Mouse (Mus musculus) adrenal gland, postnatal 14 days (tissue): ENCODE measurements around the gene Ccdc47. TPM values are rescaled to one million over a fixed set of nuclear protein-coding genes. Genes with fewer than 3 reads are reported as not detected.
A peak's percentile ranks its signal among the peaks of the same experiment; 100 is the strongest.
"Not testable (repeated sequence)": the region's sequence is repeated elsewhere in the genome, so short reads cannot be mapped to it uniquely, and the experiment has no call there.

Source experiments
- DNase-seq: peaks from one replicate; pipeline ENCODE4 v3.0.0; 2021; ENCODE audit warnings: mixed read lengths
- long read RNA-seq, 2 experiments: library from polyadenylated mRNA; stranded (forward); transcript quantifications; one replicate each; pipeline ENCODE4 v2.0.0; 2021
- total RNA-seq: library from RNA; stranded (reverse); gene quantifications from 2 replicates; pipeline ENCODE4 v1.2.3, GENCODE M21; 2021

Gene Ccdc47
- 116 and 120 TPM in 2 replicates for total RNA-seq
- long read RNA-seq, experiment 1, full-length matches to known transcripts: 165 of 188 reads
- long read RNA-seq, experiment 1, partial matches to known transcripts: 11 of 188 reads
- long read RNA-seq, experiment 1, other reads (novel, unspliced or antisense): 12 of 188 reads
- long read RNA-seq, experiment 2, full-length matches to known transcripts: 113 of 129 reads
- long read RNA-seq, experiment 2, partial matches to known transcripts: 11 of 129 reads
- long read RNA-seq, experiment 2, other reads (novel, unspliced or antisense): 5 of 129 reads

- peak; percentile 97 for DNase-seq
These were observed at the start of gene Ccdc47 for GRCm38 (mm10) chr11:106215927-106216729. Gene Ccdc47, minus strand, starts transcription at chr11:106216344.

- no peak for DNase-seq
These were observed 49.4 kb upstream of the Ccdc47 start for GRCm38 (mm10) chr11:106265570-106265969.

- no peak for DNase-seq
These were observed 48.8 kb upstream of the Ccdc47 start for GRCm38 (mm10) chr11:106264988-106265387.

GRCm38 (mm10) chr11:106263963-106264362, 47.8 kb upstream of the Ccdc47 start:
- no peak for DNase-seq

GRCm38 (mm10) chr11:106260826-106261450, 44.8 kb upstream of the Ccdc47 start:
- DNase-seq: no peak

GRCm38 (mm10) chr11:106256775-106257174, 40.6 kb upstream of the Ccdc47 start:
- peak; percentile 52 for DNase-seq

GRCm38 (mm10) chr11:106255685-106256451, 39.7 kb upstream of the Ccdc47 start, which contains the start of the genes Ftsj3 and Psmc5:
Gene Ftsj3, minus strand, starts transcription at chr11:106256079.
Gene Psmc5, plus strand, starts transcription at chr11:106256154.
- peak; percentile 99 for DNase-seq

- peak; percentile 73 for DNase-seq
These were observed 39.0 kb upstream of the Ccdc47 start for GRCm38 (mm10) chr11:106255174-106255573.

GRCm38 (mm10) chr11:106254767-106255166, 38.6 kb upstream of the Ccdc47 start:
- no peak for DNase-seq

GRCm38 (mm10) chr11:106249326-106249725, 33.2 kb upstream of the Ccdc47 start:
- DNase-seq: no peak

GRCm38 (mm10) chr11:106246834-106247233, 30.7 kb upstream of the Ccdc47 start:
- DNase-seq: no peak

- not testable (repeated sequence) for DNase-seq
These were observed 17.8 kb upstream of the Ccdc47 start for GRCm38 (mm10) chr11:106233978-106234377.

GRCm38 (mm10) chr11:106220603-106221002, 4.5 kb upstream of the Ccdc47 start:
- DNase-seq: no peak

GRCm38 (mm10) chr11:106216730-106217490, 766 bp upstream of the Ccdc47 start, which contains the start of gene Ddx42:
Gene Ddx42, plus strand, starts transcription at chr11:106216926.
- peak; percentile 95 for DNase-seq

- DNase-seq: no peak
These were observed 689 bp downstream of the Ccdc47 start for GRCm38 (mm10) chr11:106215450-106215859.

- DNase-seq: no peak
These were observed 1.3 kb downstream of the Ccdc47 start for GRCm38 (mm10) chr11:106214856-106215255.

GRCm38 (mm10) chr11:106212771-106213170, 3.4 kb downstream of the Ccdc47 start:
- DNase-seq: no peak

- no peak for DNase-seq
These were observed 14.1 kb downstream of the Ccdc47 start, which contains the start of gene Strada for GRCm38 (mm10) chr11:106202123-106202465. Gene Strada, minus strand, starts transcription at chr11:106202168.

GRCm38 (mm10) chr11:106201337-106202122, 14.6 kb downstream of the Ccdc47 start:
- no peak for DNase-seq

GRCm38 (mm10) chr11:106200756-106201155, 15.4 kb downstream of the Ccdc47 start:
- DNase-seq: no peak
